Comparison of ENCODE assay signal across 37 mouse cellular contexts in the genomic region with DNA sequence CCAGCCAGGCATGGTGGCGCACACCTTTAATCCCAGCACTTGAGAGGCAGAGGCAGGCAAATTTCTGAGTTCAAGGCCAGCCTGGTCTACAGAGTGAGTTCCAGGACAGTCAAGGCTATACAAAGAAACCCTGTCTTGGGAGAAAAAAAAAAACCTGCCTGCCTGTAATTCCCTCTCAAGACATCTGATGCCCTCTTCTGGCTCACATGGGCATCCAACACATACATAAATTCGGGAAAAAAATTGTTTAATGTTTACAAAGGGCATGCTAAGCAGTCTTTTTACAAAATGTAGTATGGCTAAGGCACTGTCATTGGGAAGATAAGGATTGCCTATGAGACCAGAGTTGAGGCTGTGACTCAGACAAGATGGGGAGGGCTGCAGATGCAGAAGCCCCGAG. TPM values are rescaled to one million over a fixed set of nuclear protein-coding genes. Genes with fewer than 3 reads are reported as not detected.
DNase-seq lines count a peak whose midpoint lies in the region; TF ChIP-seq lines count a peak whose summit lies in the region.
"Had no signal": no experiment of that assay in that cellular context is flagged by ENCODE, and none has a peak within 500 bp of the region (broad histone marks: within the 10 kb centered on the region; RNA-seq: fewer than 3 reads in every experiment).

No protein-coding gene starts in this region.

- no peaks in the 10 kb centered on the region for H3K4me1 ChIP-seq in cerebellum, adult 2 months (ENCODE audit: control insufficient read depth, insufficient read depth, low read length)

- no peak overlapping the region for H3K27ac ChIP-seq in layer of hippocampus, adult 2 months
- H3K27ac ChIP-seq in cerebellum, adult 2 months (ENCODE audit: insufficient read depth, low read length), result no peak overlapping the region
- H3K27ac ChIP-seq: embryonic facial prominence, embryonic 15.5 days; forebrain, embryonic 13.5 days; heart, embryonic 10.5 days; hindbrain, embryonic 12.5 days; kidney, embryonic 15.5 days; liver, embryonic 14.5 days; lung, embryonic 15.5 days; midbrain, embryonic 12.5 days; stomach, embryonic 15.5 days had no signal

- H3K4me3 ChIP-seq in layer of hippocampus, adult 2 months, result no peak overlapping the region
- no peak overlapping the region for H3K4me3 ChIP-seq in cerebellum, adult 2 months (replicated peaks; ENCODE audit: insufficient read depth, low read depth, low read length)
- H3K4me3 ChIP-seq: embryonic facial prominence, embryonic 15.5 days; forebrain, embryonic 13.5 days; heart, embryonic 10.5 days; hindbrain, embryonic 12.5 days; kidney, embryonic 15.5 days; lung, embryonic 15.5 days; megakaryocyte, embryonic 14.5 days; midbrain, embryonic 12.5 days; stomach, embryonic 15.5 days had no signal

- TF ChIP-seq CTCF in layer of hippocampus, adult 2 months (conservative IDR thresholded peaks at IDR 0.05), result peak; percentile 52
- no peak for TF ChIP-seq CTCF in cerebellum, adult 2 months (IDR thresholded peaks at IDR 0.05; ENCODE audit: borderline replicate concordance, insufficient read depth, low read depth, low read length)

- TF ChIP-seq POLR2A in cerebellum, adult 2 months (IDR thresholded peaks at IDR 0.05; ENCODE audit: borderline replicate concordance, insufficient read depth, low read length), result no peak

- DNase-seq in layer of hippocampus, adult 2 months (ENCODE audit: low spot score in 2 of 2), result no peak
- no peak for DNase-seq in layer of hippocampus, adult 9-10 months (ENCODE audit: low spot score)
- DNase-seq in 3T3-L1 (ENCODE audit: low read depth, low spot score) (peak; percentile 50), 416B (ENCODE audit: low read depth) (peak; percentile 28), adipocyte (ENCODE audit: low spot score) (peak; percentile 20)
- no peak for DNase-seq in spleen, adult 18-20 months
- no peak for DNase-seq in cerebellum, adult 2 months
- DNase-seq: adrenal gland, postnatal 10 days; cerebellum, adult 9-10 months; cerebellum, postnatal 36 days; gastrocnemius, postnatal 14 days; heart, postnatal 36 days; kidney, adult 11 months; kidney, postnatal 36 days; layer of hippocampus, postnatal 36 days; liver; lung, postnatal 4 days; retina, postnatal 1 day; right cerebral cortex, postnatal 14 days; thymus, postnatal 14 days had no signal

- WGBS in cerebellum, adult 2 months, result 80% methylated on average over 3 of the region's 3 CpGs

- H3K27me3 ChIP-seq in cerebellum, adult 2 months (ENCODE audit: control insufficient read depth, insufficient read depth, low read length), result no peaks in the 10 kb centered on the region

RNA-seq across cellular contexts. Expression of gene Troap, which starts 5.4 kb away (rescaled TPM):
- under 1 TPM; 0.36 to 0.64 TPM for total RNA-seq in layer of hippocampus, adult 2 months (2021)
- 0.07 and 0.22 TPM in 2 replicates for polyA plus RNA-seq in cerebellum, adult 2 months (2012; rRNA removed)
- total RNA-seq: monocyte, adult 5-6 weeks had no signal

RNA-seq across cellular contexts. Expression of gene C1ql4, which starts 7.8 kb away (rescaled TPM):
- total RNA-seq in layer of hippocampus, adult 2 months (2021), result not detected
- 1.3 and 1.6 TPM in 2 replicates for polyA plus RNA-seq in cerebellum, adult 2 months (2012; rRNA removed)
- total RNA-seq: gastrocnemius, postnatal 14 days; granulocyte monocyte progenitor cell, adult 5-6 weeks; heart, postnatal 36 days; left cerebral cortex, postnatal 10 days; monocyte, adult 5-6 weeks had no signal
- polyA plus RNA-seq: activated CD4-positive, CD25-positive, alpha-beta regulatory T cell, adult 4 months; forebrain, embryonic 13.5 days; limb, embryonic 11.5 days; liver, embryonic 14.5 days; lung, embryonic 15.5 days; small intestine, adult 2 months; stomach, embryonic 15.5 days; urinary bladder, adult 2 months had no signal

RNA-seq across cellular contexts. Expression of gene Dnajc22, which starts 13.2 kb away (rescaled TPM):
- under 1 TPM in 1 of 2 experiments, not detected in 1; 0.31 TPM for total RNA-seq in layer of hippocampus, adult 2 months (2021)
- polyA plus RNA-seq in cerebellum, adult 2 months (2012; rRNA removed), result 0.13 TPM in 1 of 2 replicates, not detected in the other
- total RNA-seq: granulocyte monocyte progenitor cell, adult 5-6 weeks; left cerebral cortex, postnatal 10 days; monocyte, adult 5-6 weeks had no signal
- polyA plus RNA-seq: activated CD4-positive, CD25-positive, alpha-beta regulatory T cell, adult 4 months had no signal

RNA-seq across cellular contexts. Expression of gene Prph, which starts 24.8 kb away (rescaled TPM):
- under 1 TPM; 0.67 to 0.83 TPM for total RNA-seq in layer of hippocampus, adult 2 months (2021)
- polyA plus RNA-seq in cerebellum, adult 2 months (2012; rRNA removed), result 25.7 and 37.7 TPM in 2 replicates
- total RNA-seq: granulocyte monocyte progenitor cell, adult 5-6 weeks; monocyte, adult 5-6 weeks had no signal
- polyA plus RNA-seq: activated CD4-positive, CD25-positive, alpha-beta regulatory T cell, adult 4 months had no signal

RNA-seq across cellular contexts. Expression of gene Spats2, which starts 45.9 kb away (rescaled TPM):
- total RNA-seq in layer of hippocampus, adult 2 months (2021), result 10 to 100 TPM; 29.2 to 30.9 TPM
- polyA plus RNA-seq in cerebellum, adult 2 months (2012; rRNA removed), result 26.7 and 26.9 TPM in 2 replicates
- total RNA-seq: monocyte, adult 5-6 weeks had no signal
- polyA plus RNA-seq: activated CD4-positive, CD25-positive, alpha-beta regulatory T cell, adult 4 months had no signal

Comparison
In these comparisons a context has a peak if more than half of its experiments do, and no peak if none do; other contexts are left out.
1. DNase-seq: peak in 3T3-L1 (single experiment), 416B (single experiment) and adipocyte (single experiment); none in layer of hippocampus, adult 2 months (0 of 2), layer of hippocampus, adult 9-10 months (single experiment), spleen, adult 18-20 months (0 of 2) and cerebellum, adult 2 months (0 of 2).